Mouse (Mus musculus) G1E (cell line): ENCODE results near the gene Antxr1. TPM values are rescaled to one million over a fixed set of nuclear protein-coding genes. Genes with fewer than 3 reads are reported as not detected.
A peak's percentile ranks its signal among the peaks of the same experiment; 100 is the strongest.
"Not testable (repeated sequence)": the region's sequence is repeated elsewhere in the genome, so short reads cannot be mapped to it uniquely, and the experiment has no call there.

Source experiments
- ATAC-seq: 2 replicates; pipeline ENCODE4 v1.8.0; 2016; ENCODE audit warnings: mild to moderate bottlenecking; ENCODE audit not compliant: insufficient number of reproducible peaks, poor library complexity, low FRiP score, severe bottlenecking; ENCODE audit errors: extremely low read depth
- DNase-seq: peaks from one replicate; pipeline ENCODE4 v3.0.0; 2012; ENCODE audit warnings: low spot score
- H3K27me3 ChIP-seq: 2 replicates; pipeline ENCODE4 v1.6.1; 2012; ENCODE audit warnings: mild to moderate bottlenecking, low read length, inconsistent platforms; ENCODE audit not compliant: insufficient read depth
- H3K36me3 ChIP-seq: replicated peaks from 2 replicates; pipeline ENCODE3; 2012; ENCODE audit warnings: mild to moderate bottlenecking, inconsistent platforms
- H3K4me1 ChIP-seq: 2 replicates; pipeline ENCODE4 v1.6.1; 2012; ENCODE audit warnings: low read depth, low read length, inconsistent platforms, mixed read lengths; ENCODE audit not compliant: insufficient read depth
- H3K4me3 ChIP-seq: 2 replicates; pipeline ENCODE4 v1.5.1; 2012; ENCODE audit warnings: low read depth, mild to moderate bottlenecking, inconsistent platforms, low read length, moderate library complexity, mixed read lengths
- H3K9me3 ChIP-seq: replicated peaks from 2 replicates; pipeline ENCODE4 v1.6.1; 2012; ENCODE audit warnings: inconsistent platforms
- CTCF ChIP-seq: IDR thresholded peaks from 2 replicates; pipeline ENCODE4 v1.5.1; 2012; ENCODE audit warnings: low read depth, low read length, inconsistent platforms, mixed read lengths
- GATA1 ChIP-seq: IDR thresholded peaks from 2 replicates; pipeline ENCODE4 v1.6.1; 2012; ENCODE audit warnings: borderline replicate concordance, low read length, inconsistent platforms, mixed read lengths
- GATA2 ChIP-seq: IDR thresholded peaks from 2 replicates; pipeline ENCODE4 v1.6.1; 2012; ENCODE audit warnings: low read depth, low read length, inconsistent platforms, borderline replicate concordance
- POLR2AphosphoS5 ChIP-seq: IDR thresholded peaks from 2 replicates; pipeline ENCODE4 v1.6.1; 2012; ENCODE audit warnings: low read depth, low read length, inconsistent platforms; ENCODE audit not compliant: insufficient replicate concordance
- TAL1 ChIP-seq: conservative IDR thresholded peaks from 2 replicates; pipeline ENCODE4 v1.6.1; 2012; ENCODE audit warnings: low read depth, low read length, inconsistent platforms, mixed read lengths
- polyA plus RNA-seq: library from polyadenylated mRNA; stranded (reverse); fragments of >175 nt; gene quantifications from 2 replicates; pipeline ENCODE4 v1.2.3, GENCODE M21; 2012
- total RNA-seq, 2 experiments: library from RNA; stranded (forward) in 1 of 2; stranded (reverse) in 1 of 2; fragments of 200-1000 nt in 1 of 2; fragments of >200 nt in 1 of 2; fragmentation: Nextera tagmentation in 1 of 2; gene quantifications; 2 replicates each; pipeline ENCODE4 v1.2.3; 2014 to 2017

Gene Antxr1
- total and polyA plus RNA-seq, 3 experiments: 0.16 TPM; not detected in 2

- Histone ChIP-seq H3K4me1 (peaks cover 74% of the 10 kb centered on the region), H3K4me3 (no peak overlapping the region), H3K27me3 (no peaks in the 10 kb centered on the region), H3K9me3 (no peaks in the 10 kb centered on the region), H3K36me3 (peaks cover 12% of the 10 kb centered on the region)
- ATAC-seq: no peak
- DNase-seq: no peak
- TF ChIP-seq GATA1 (no peak), TAL1 (no peak), GATA2 (no peak), CTCF (no peak)
Observed at GRCm38 (mm10) chr6:87099261-87099660, 236.4 kb downstream of the Antxr1 start.

- H3K4me3 ChIP-seq, H3K27me3 ChIP-seq, DNase-seq, H3K9me3 ChIP-seq, ATAC-seq: not testable (repeated sequence)
- H3K4me1 ChIP-seq: peaks cover 62% of the 10 kb centered on the region
- H3K36me3 ChIP-seq: peaks cover 54% of the 10 kb centered on the region
Observed at GRCm38 (mm10) chr6:87093631-87094030, 242.0 kb downstream of the Antxr1 start.

- peaks cover 59% of the 10 kb centered on the region for H3K4me1 ChIP-seq
- H3K9me3 ChIP-seq: no peaks in the 10 kb centered on the region
- DNase-seq (no peak), ATAC-seq (no peak)
- H3K4me3 ChIP-seq: no peak overlapping the region
- H3K36me3 ChIP-seq: peaks cover 65% of the 10 kb centered on the region
- TF ChIP-seq CTCF (no peak), POLR2AphosphoS5 (no peak), GATA2 (no peak), TAL1 (no peak), GATA1 (no peak)
- H3K27me3 ChIP-seq: no peaks in the 10 kb centered on the region
Observed at GRCm38 (mm10) chr6:87092476-87092875, 243.1 kb downstream of the Antxr1 start.

GRCm38 (mm10) chr6:87090877-87091276 lies 244.7 kb downstream of the Antxr1 start:
- TF ChIP-seq GATA1: no peak
- no peak for TF ChIP-seq GATA2
- no peak for TF ChIP-seq POLR2AphosphoS5
- no peak for TF ChIP-seq CTCF
- no peak for TF ChIP-seq TAL1
- Histone ChIP-seq H3K4me1 (peaks cover 59% of the 10 kb centered on the region), H3K27me3 (no peaks in the 10 kb centered on the region), H3K36me3 (peaks cover 79% of the 10 kb centered on the region), H3K4me3 (no peak overlapping the region), H3K9me3 (no peaks in the 10 kb centered on the region)
- DNase-seq (no peak), ATAC-seq (no peak)

- no peaks in the 10 kb centered on the region for H3K9me3 ChIP-seq
- peaks cover 74% of the 10 kb centered on the region for H3K4me1 ChIP-seq
- ATAC-seq (no peak), DNase-seq (no peak)
- no peak for TF ChIP-seq TAL1
- TF ChIP-seq GATA1: no peak
- no peak for TF ChIP-seq POLR2AphosphoS5
- TF ChIP-seq CTCF: no peak
- TF ChIP-seq GATA2: no peak
- no peak overlapping the region for H3K4me3 ChIP-seq
- no peaks in the 10 kb centered on the region for H3K27me3 ChIP-seq
- H3K36me3 ChIP-seq: peaks cover 82% of the 10 kb centered on the region
Observed at GRCm38 (mm10) chr6:87088356-87088755, 247.3 kb downstream of the Antxr1 start.

GRCm38 (mm10) chr6:87085026-87085425 lies 250.6 kb downstream of the Antxr1 start:
- no peaks in the 10 kb centered on the region for H3K9me3 ChIP-seq
- DNase-seq (peak; percentile 71), ATAC-seq (peak; percentile 93)
- peaks cover 81% of the 10 kb centered on the region for H3K4me1 ChIP-seq
- peaks cover 91% of the 10 kb centered on the region for H3K36me3 ChIP-seq
- H3K4me3 ChIP-seq: no peak overlapping the region; the same call in 1 of the 2 replicates
- TF ChIP-seq TAL1 (peak; percentile 82), CTCF (no peak)
- no peaks in the 10 kb centered on the region for H3K27me3 ChIP-seq

Other genes with a start within 250 kb of the Antxr1 start
- gene D6Ertd527e, start 231.1 kb downstream of the Antxr1 start, total RNA-seq (2014; fragmentation: Nextera tagmentation): not detected in 2 replicates
- gene D6Ertd527e, start 231.1 kb downstream of the Antxr1 start, total RNA-seq (2017): 0.06 and 0.16 TPM in 2 replicates
- 0.14 TPM in 1 of 2 replicates, not detected in the other for gene D6Ertd527e, start 231.1 kb downstream of the Antxr1 start, polyA plus RNA-seq
- gene Gkn1, start 15.1 kb upstream of the Antxr1 start, total RNA-seq (2014; fragmentation: Nextera tagmentation): not detected in 2 replicates
- gene Gkn1, start 15.1 kb upstream of the Antxr1 start, total RNA-seq (2017): not detected in 2 replicates
- not detected in 2 replicates for gene Gkn1, start 15.1 kb upstream of the Antxr1 start, polyA plus RNA-seq
- gene Gkn2, start 37.5 kb upstream of the Antxr1 start, total RNA-seq (2014; fragmentation: Nextera tagmentation): not detected in 2 replicates
- not detected in 2 replicates for gene Gkn2, start 37.5 kb upstream of the Antxr1 start, total RNA-seq (2017)
- not detected in 2 replicates for gene Gkn2, start 37.5 kb upstream of the Antxr1 start, polyA plus RNA-seq
- gene Gkn3, start 53.1 kb upstream of the Antxr1 start, total RNA-seq (2014; fragmentation: Nextera tagmentation): not detected in 2 replicates
- gene Gkn3, start 53.1 kb upstream of the Antxr1 start, total RNA-seq (2017): not detected in 2 replicates
- not detected in 2 replicates for gene Gkn3, start 53.1 kb upstream of the Antxr1 start, polyA plus RNA-seq
- gene Bmp10, start 93.2 kb upstream of the Antxr1 start, total RNA-seq (2014; fragmentation: Nextera tagmentation): not detected in 2 replicates
- gene Bmp10, start 93.2 kb upstream of the Antxr1 start, total RNA-seq (2017): 0.05 and 0.06 TPM in 2 replicates
- not detected in 2 replicates for gene Bmp10, start 93.2 kb upstream of the Antxr1 start, polyA plus RNA-seq
- gene Arhgap25, start 197.4 kb upstream of the Antxr1 start, total RNA-seq (2014; fragmentation: Nextera tagmentation): 20.3 and 22.8 TPM in 2 replicates
- 36.8 and 40.9 TPM in 2 replicates for gene Arhgap25, start 197.4 kb upstream of the Antxr1 start, total RNA-seq (2017)
- gene Arhgap25, start 197.4 kb upstream of the Antxr1 start, polyA plus RNA-seq: 3.1 and 4.8 TPM in 2 replicates